In the genomic region with DNA sequence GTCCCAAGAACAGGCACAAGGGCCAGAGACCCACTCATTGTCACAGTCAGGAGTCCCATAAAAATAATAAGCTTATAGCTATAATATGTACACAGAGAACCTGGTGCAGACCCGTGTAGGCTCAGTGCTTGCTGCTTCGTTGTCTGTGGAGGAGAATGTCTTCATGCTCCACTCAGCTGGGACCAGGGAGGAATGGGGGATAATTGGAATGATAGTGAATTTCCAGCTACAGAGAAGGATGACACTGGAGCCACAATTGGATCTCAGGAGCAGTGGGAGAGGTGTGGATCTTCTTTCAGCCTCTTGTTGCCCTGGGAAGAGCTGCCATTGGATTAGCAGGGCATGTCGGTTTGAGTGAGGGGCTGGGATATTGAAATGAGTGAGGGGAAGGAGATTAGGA, we compare ENCODE assay signal across 16 mouse cellular contexts.
"Had no signal": no experiment of that assay in that cellular context is flagged by ENCODE, and none has a peak within 500 bp of the region (broad histone marks: within the 10 kb centered on the region; RNA-seq: fewer than 3 reads in every experiment).

No protein-coding gene starts in this region.

- H3K27ac ChIP-seq: neural tube, embryonic 13.5 days; neural tube, embryonic 15.5 days; stomach, embryonic 15.5 days; stomach, postnatal 0 days had no signal

- H3K9ac ChIP-seq: neural tube, embryonic 13.5 days; neural tube, embryonic 15.5 days; stomach, embryonic 15.5 days had no signal

- H3K27me3 ChIP-seq: neural tube, embryonic 13.5 days; neural tube, embryonic 15.5 days; stomach, embryonic 15.5 days had no signal

- H3K4me3 ChIP-seq: neural tube, embryonic 13.5 days; neural tube, embryonic 15.5 days; stomach, embryonic 15.5 days had no signal

- H3K4me1 ChIP-seq: neural tube, embryonic 13.5 days; neural tube, embryonic 15.5 days; stomach, embryonic 15.5 days had no signal

- H3K4me2 ChIP-seq: neural tube, embryonic 13.5 days; neural tube, embryonic 15.5 days; stomach, embryonic 15.5 days had no signal

- DNase-seq: retina, postnatal 1 day; right cerebral cortex, adult 18-20 months; right cerebral cortex, postnatal 14 days; right cerebral cortex, postnatal 25 days; right cerebral cortex, postnatal 4 days; spleen, adult 18-20 months; thymus, adult 18-20 months; thymus, adult 2 months; thymus, postnatal 14 days; thymus, postnatal 25 days; thymus, postnatal 36 days; thymus, postnatal 4 days had no signal

- H3K9me3 ChIP-seq: neural tube, embryonic 13.5 days; neural tube, embryonic 15.5 days; stomach, embryonic 15.5 days had no signal

- H3K36me3 ChIP-seq: neural tube, embryonic 13.5 days; neural tube, embryonic 15.5 days; stomach, embryonic 15.5 days had no signal
